Mouse (Mus musculus) neural tube, embryonic 12.5 days (tissue): ENCODE data around the gene Pdzd2. TPM values are rescaled to one million over a fixed set of nuclear protein-coding genes. Genes with fewer than 3 reads are reported as not detected.

Source experiments
- ATAC-seq: fragments of 200-750 bp; cut with Nextera tagmentation; 2 replicates; pipeline ENCODE4 v1.8.0; 2017; ENCODE audit warnings: low read depth, mild to moderate bottlenecking, moderate TSS enrichment, moderate library complexity; ENCODE audit not compliant: low FRiP score
- H3K27ac ChIP-seq: fragments of 300-500 bp; sonication (generic); 2 replicates; pipeline ENCODE4 v1.5.1; 2016
- H3K27me3 ChIP-seq: fragments of 300-500 bp; sonication (generic); replicated peaks from 2 replicates; pipeline ENCODE4 v1.6.1; 2016; ENCODE audit warnings: mild to moderate bottlenecking
- H3K36me3 ChIP-seq: fragments of 300-500 bp; sonication (generic); 2 replicates; pipeline ENCODE4 v1.6.1; 2016; ENCODE audit warnings: mild to moderate bottlenecking
- H3K4me1 ChIP-seq: fragments of 300-500 bp; sonication (generic); 2 replicates; pipeline ENCODE4 v1.6.1; 2016
- H3K4me2 ChIP-seq: fragments of 300-500 bp; sonication (generic); replicated peaks from 2 replicates; pipeline ENCODE4 v1.6.1; 2016; ENCODE audit warnings: mild to moderate bottlenecking
- H3K4me3 ChIP-seq: fragments of 300-500 bp; sonication (generic); 2 replicates; pipeline ENCODE4 v1.5.1; 2016
- H3K9ac ChIP-seq: fragments of 300-500 bp; sonication (generic); 2 replicates; pipeline ENCODE4 v1.6.1; 2016; ENCODE audit warnings: mild to moderate bottlenecking
- H3K9me3 ChIP-seq: fragments of 300-500 bp; sonication (generic); 2 replicates; pipeline ENCODE4 v1.6.1; 2016; ENCODE audit warnings: mild to moderate bottlenecking
- WGBS: fragments of 180-500 bp; shearing (Covaris S2); methylation state at CpG from one replicate; pipeline ENCODE4 v1.1.7; 2016; 5-methylcytosine and 5-hydroxymethylcytosine counted together
- polyA plus RNA-seq: library from polyadenylated mRNA; unstranded; fragments of >200 nt; fragmentation: Nextera tagmentation; extraction: Ambion mirVana; gene quantifications from 2 replicates; pipeline ENCODE4 v1.2.1, GENCODE M21; 2016

The Pdzd2 gene
- polyA plus RNA-seq, 1 experiment from 2014 or later = 7.3 TPM

DNA sequence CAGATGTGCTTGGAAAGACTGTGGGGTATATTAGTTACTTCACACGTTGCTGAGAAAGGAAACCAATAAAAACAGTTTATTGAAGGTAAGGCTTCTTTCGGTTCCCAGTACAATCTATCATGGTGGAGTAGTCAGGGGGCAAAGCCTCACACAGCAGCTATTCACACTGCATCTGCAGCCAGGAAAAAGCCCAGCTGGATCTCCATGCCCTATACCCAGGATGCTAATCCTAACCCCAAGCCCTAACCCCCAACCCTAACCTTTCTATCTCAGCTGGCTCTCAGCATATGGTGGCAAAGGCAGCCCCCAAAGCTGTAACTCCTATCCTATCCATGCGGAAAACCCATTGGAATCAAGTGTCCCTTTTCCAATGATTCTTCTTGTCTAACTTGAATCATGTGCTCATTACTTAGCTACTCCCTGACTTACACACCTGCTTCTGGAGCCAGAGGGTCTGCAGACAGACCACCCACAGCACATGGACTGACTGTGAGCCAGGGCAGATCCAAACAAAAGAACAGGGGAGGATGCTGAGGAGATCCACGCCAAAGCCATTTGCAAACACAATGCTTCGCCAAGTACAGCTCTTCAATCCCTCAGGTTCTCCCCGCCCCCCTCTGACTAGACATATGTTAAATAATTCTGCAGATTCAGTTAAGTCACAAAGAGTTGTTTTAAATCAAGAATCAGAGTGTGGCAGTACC is 83.6 kb downstream of the Pdzd2 start:
- Histone ChIP-seq H3K9me3 (no peaks in the 10 kb centered on the region), H3K4me2 (no peak overlapping the region), H3K36me3 (no peaks in the 10 kb centered on the region), H3K27me3 (no peaks in the 10 kb centered on the region), H3K27ac (no peak overlapping the region), H3K4me1 (no peaks in the 10 kb centered on the region), H3K9ac (no peak overlapping the region), H3K4me3 (no peak overlapping the region)
- ATAC-seq = no peak
- WGBS = 70% methylated on average over 6 of the region's 6 CpGs

DNA sequence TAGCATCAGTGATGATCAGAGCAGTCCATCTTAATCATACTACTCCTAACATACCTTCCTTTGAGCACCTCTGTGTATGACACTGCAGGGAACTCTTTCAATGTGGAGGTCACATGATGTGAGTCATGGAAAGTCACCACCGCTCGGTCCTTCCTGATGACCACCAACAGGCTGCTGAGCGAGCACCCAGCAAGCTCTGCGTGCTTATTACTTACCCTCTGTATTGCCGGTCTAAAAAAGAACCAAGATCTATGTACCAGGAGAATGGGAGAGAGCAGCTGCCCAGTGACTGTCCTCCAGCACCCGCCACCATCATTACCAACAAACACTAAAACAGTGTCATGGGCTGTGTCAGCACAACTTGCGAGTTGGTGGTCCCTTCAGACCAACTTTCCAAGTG is 84.4 kb downstream of the Pdzd2 start:
- H3K36me3 ChIP-seq = no peaks in the 10 kb centered on the region
- no peak overlapping the region for H3K9ac ChIP-seq
- H3K4me3 ChIP-seq = no peak overlapping the region
- no peaks in the 10 kb centered on the region for H3K4me1 ChIP-seq
- no peaks in the 10 kb centered on the region for H3K9me3 ChIP-seq
- WGBS = 91% methylated on average over 7 of the region's 7 CpGs
- no peaks in the 10 kb centered on the region for H3K27me3 ChIP-seq
- H3K4me2 ChIP-seq = no peak overlapping the region
- no peak for ATAC-seq
- H3K27ac ChIP-seq = no peak overlapping the region

DNA sequence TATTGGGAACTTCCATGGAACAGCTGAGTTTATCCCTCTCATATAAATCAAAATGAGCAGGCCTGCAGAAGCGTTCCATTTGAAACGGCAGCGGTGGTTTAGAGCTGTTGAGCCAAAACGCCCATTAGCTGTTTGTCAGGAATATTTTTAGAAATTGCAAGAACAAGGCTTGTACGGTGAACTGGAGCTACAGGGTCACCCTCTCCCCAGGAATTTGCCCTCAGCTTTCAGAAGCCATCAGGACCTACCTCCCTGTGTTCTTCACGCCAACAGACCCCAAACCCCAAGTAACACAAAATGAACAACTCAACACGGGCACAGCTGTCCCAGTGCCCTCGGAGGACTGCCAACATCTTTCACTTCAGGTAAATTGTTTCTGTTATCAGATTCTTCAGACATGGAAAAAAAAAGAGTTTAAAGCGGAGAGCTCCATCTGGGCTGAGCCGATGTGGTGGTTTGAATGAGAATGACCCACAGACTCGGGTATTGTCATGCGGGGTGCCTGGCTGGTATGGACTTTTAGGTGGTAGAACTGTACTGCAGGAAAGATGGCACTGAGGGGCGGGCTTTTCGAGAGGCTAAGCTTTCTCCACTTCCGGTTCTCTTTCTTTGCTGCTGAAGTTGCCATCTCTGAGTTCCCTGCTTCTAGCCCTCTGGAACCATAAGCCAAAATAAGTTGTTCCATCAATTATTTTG is 87.2 kb downstream of the Pdzd2 start:
- no peaks in the 10 kb centered on the region for H3K36me3 ChIP-seq
- no peak overlapping the region for H3K4me2 ChIP-seq
- H3K9me3 ChIP-seq = no peaks in the 10 kb centered on the region
- no peak overlapping the region for H3K27ac ChIP-seq
- no peak for ATAC-seq
- H3K4me3 ChIP-seq = no peak overlapping the region
- H3K27me3 ChIP-seq = no peaks in the 10 kb centered on the region
- H3K9ac ChIP-seq = no peak overlapping the region
- H3K4me1 ChIP-seq = no peaks in the 10 kb centered on the region
- WGBS = 72% methylated on average over 15 of the region's 15 CpGs

DNA sequence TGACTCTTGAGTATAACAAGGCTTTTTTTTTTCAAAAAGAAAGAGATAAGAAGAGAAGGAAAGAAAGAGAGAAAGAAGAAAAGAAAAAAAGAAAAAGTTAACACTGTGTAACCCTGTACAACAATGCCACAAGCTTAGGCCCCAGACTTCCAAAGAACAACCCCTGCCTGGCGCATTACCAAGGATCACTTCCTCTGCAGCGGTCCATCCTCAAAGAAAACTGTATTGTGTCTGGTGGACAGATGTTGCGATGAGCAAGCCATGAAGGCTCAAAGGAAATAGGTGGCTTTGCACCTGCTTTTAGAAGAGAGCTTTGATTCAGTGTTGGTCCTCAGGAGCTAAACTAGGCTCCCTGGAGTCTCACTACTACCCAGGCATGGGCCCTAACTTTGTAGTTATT is 89.5 kb downstream of the Pdzd2 start:
- Histone ChIP-seq H3K36me3 (no peaks in the 10 kb centered on the region), H3K9ac (no peak overlapping the region), H3K9me3 (no peaks in the 10 kb centered on the region), H3K4me3 (no peak overlapping the region), H3K4me1 (no peaks in the 10 kb centered on the region), H3K4me2 (no peak overlapping the region), H3K27me3 (no peaks in the 10 kb centered on the region), H3K27ac (no peak overlapping the region)
- no peak for ATAC-seq
- WGBS = 78% methylated on average over 3 of the region's 3 CpGs

DNA sequence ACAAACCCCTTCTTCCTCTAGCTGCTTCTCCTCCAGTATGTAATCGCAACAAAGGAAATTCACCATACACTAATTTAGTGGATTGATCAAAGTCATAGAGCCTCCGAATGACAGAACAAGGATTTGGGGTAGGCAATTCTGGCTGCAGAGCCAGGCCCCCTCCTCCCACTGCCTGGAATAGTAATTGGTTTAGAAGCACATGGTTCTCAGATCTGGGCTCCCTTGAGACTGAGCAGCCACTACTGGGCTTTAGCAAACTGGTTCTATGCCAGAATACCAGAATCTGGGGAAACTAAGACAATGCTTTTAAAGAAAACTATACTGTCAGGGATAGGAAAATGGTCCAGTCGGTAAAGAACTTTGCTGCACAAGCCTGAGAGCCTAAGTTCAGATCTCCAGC is 90.0 kb downstream of the Pdzd2 start:
- no peak for ATAC-seq
- Histone ChIP-seq H3K9me3 (no peaks in the 10 kb centered on the region), H3K9ac (no peak overlapping the region), H3K4me3 (no peak overlapping the region), H3K27ac (no peak overlapping the region), H3K27me3 (no peaks in the 10 kb centered on the region), H3K4me1 (no peaks in the 10 kb centered on the region), H3K4me2 (no peak overlapping the region), H3K36me3 (no peaks in the 10 kb centered on the region)
- 87% methylated on average over 3 of the region's 3 CpGs for WGBS

DNA sequence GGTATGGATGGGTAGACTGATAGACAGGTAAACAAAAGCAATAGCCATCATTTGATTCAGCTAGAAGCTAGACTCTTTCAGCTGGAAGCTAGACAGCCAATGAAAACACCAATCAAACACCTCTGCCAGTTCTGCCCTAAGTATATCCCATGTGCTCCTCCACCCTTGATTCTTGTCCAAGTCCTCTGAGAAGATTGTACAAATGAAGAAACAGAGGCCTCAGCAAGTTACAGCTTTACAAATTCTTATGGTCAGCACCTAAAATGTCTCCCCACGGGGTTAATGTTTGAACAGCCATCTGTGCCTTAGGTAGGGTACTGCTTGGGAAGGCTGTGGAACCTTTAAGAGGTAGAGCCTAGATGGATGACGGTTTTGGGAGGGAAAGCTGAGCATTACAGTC is 90.6 kb downstream of the Pdzd2 start:
- Histone ChIP-seq H3K4me2 (no peak overlapping the region), H3K4me3 (no peak overlapping the region), H3K36me3 (no peaks in the 10 kb centered on the region), H3K27ac (no peak overlapping the region), H3K4me1 (no peaks in the 10 kb centered on the region), H3K27me3 (no peaks in the 10 kb centered on the region), H3K9me3 (no peaks in the 10 kb centered on the region), H3K9ac (no peak overlapping the region)
- no peak for ATAC-seq
- 79% methylated on average over 2 of the region's 2 CpGs for WGBS

DNA sequence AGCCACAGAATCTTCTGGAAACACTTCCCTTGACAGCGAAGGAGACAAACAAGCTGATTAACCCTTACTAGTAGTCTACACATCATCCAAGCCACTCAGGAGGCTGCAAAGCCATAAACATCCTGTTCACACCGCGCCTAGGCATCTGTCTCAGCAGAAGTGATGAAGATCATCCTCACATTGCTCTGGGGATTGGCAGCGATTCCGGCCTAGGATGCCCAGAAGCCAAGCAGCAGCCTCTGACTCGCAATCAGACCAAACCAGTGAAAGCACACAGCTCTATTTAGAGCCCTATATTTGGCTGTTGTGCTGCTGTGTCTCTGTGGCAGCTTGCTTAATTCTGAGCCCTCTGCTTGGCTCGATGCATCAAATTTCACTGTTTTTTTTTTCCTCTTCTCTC is 99.0 kb downstream of the Pdzd2 start:
- Histone ChIP-seq H3K4me2 (no peak overlapping the region), H3K27ac (no peak overlapping the region), H3K9ac (no peak overlapping the region), H3K4me3 (no peak overlapping the region), H3K36me3 (no peaks in the 10 kb centered on the region), H3K9me3 (no peaks in the 10 kb centered on the region), H3K27me3 (no peaks in the 10 kb centered on the region), H3K4me1 (no peaks in the 10 kb centered on the region)
- WGBS = 87% methylated on average over 7 of the region's 7 CpGs
- ATAC-seq = no peak

DNA sequence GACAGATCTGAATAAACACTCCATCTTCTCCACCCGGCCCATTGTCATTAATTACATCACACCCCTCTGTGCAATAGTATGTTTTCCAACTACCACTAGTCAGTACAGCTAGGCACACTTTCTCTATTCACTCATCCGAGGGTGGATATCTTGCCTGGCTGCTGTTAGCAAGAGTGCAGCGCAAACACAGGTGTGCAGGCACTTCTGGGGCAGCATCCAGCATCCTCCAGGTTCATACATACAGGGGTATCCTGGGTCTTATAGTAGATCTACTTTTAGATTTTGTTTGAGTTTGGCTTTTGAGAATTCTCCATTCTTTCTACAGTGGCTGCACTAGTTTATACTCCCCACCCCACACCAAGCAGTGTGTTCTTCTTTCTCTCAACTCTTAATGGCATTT is 99.9 kb downstream of the Pdzd2 start:
- Histone ChIP-seq H3K36me3 (no peaks in the 10 kb centered on the region), H3K4me3 (no peak overlapping the region), H3K27ac (no peak overlapping the region), H3K9me3 (no peaks in the 10 kb centered on the region), H3K4me1 (no peaks in the 10 kb centered on the region), H3K27me3 (no peaks in the 10 kb centered on the region), H3K9ac (no peak overlapping the region), H3K4me2 (no peak overlapping the region)
- 90% methylated on average over 3 of the region's 3 CpGs for WGBS
- no peak for ATAC-seq

DNA sequence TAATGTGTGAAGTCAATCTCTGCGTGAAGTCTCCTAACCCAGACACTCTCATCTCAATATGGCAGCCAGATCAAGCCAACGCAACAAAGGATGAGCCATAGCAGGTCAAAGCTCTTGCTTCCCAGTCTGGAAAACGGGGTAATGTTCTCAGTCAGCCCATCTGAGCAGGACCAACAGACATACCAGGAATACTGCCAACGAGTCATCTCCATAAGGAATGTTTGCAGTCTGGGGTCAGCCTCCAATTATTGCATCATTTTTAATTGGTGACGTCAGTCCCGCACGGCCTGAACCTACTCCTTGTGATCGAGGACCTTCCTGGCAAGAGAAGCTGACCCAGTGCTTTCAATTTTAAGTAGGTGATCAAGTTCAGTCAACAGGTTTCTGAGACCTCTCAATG is 100.5 kb downstream of the Pdzd2 start:
- Histone ChIP-seq H3K36me3 (no peaks in the 10 kb centered on the region), H3K4me2 (no peak overlapping the region), H3K9ac (no peak overlapping the region), H3K27ac (no peak overlapping the region), H3K27me3 (no peaks in the 10 kb centered on the region), H3K9me3 (no peaks in the 10 kb centered on the region), H3K4me3 (no peak overlapping the region), H3K4me1 (no peaks in the 10 kb centered on the region)
- WGBS = 93% methylated on average over 8 of the region's 8 CpGs
- ATAC-seq = no peak

DNA sequence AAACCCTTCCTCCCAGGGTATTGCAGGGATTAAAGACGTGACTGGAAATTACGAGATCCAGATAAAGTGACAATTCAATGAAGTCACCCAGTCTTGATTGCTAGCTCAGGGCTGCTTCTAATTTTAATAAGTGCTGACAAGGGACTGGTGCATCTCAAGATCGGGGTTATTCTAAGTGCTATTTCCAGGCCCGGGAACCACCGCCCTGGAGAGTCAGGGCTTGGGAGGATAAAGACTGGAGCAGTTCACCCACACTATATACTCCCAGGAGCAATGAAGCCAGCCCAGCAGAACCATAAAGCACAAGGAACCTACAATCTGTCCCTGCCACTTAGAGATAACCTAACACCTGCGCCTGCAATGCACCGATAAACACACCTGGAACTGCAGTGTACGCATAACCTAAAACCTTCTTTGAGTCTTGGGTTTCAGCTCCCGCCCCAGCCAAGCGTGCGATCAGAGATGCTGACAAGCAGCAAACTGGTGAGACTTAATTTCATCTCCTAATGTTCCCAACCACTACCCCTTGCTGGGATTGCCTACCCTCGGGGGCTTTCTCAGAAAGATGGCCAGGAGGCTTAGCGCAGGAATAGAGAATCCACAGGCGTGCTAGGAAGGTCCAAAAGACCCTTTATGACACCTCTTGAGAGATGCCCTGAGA is 101.2 kb downstream of the Pdzd2 start:
- H3K9ac ChIP-seq = no peak overlapping the region
- H3K36me3 ChIP-seq = no peaks in the 10 kb centered on the region
- H3K27ac ChIP-seq = no peak overlapping the region
- H3K4me2 ChIP-seq = no peak overlapping the region
- ATAC-seq = no peak
- H3K4me3 ChIP-seq = no peak overlapping the region
- WGBS = 91% methylated on average over 14 of the region's 14 CpGs
- no peaks in the 10 kb centered on the region for H3K27me3 ChIP-seq
- no peaks in the 10 kb centered on the region for H3K9me3 ChIP-seq
- H3K4me1 ChIP-seq = no peaks in the 10 kb centered on the region

DNA sequence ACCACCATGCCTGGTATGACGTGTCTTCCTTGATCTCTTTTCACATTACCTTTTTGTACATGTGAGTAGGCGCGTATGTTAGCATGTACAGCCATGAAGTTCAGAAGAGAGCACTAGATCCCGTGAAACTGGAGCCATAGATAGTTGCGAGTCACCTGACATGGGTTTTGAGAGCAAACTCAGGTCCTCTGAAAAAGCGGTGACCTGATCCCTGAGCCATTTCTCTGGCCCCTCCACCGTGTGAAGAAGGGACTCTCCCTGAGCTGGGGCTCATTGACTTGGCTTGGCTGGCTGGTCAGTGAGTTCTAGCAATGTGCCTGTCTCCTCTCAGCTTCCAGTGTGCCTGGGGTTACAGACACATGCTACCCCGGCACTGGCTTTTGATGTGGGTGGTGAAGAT is 102.2 kb downstream of the Pdzd2 start:
- ATAC-seq = no peak
- H3K27ac ChIP-seq = no peak overlapping the region
- no peaks in the 10 kb centered on the region for H3K4me1 ChIP-seq
- H3K4me2 ChIP-seq = no peak overlapping the region
- no peaks in the 10 kb centered on the region for H3K36me3 ChIP-seq
- 95% methylated on average over 8 of the region's 8 CpGs for WGBS
- no peak overlapping the region for H3K9ac ChIP-seq
- no peak overlapping the region for H3K4me3 ChIP-seq
- H3K9me3 ChIP-seq = no peaks in the 10 kb centered on the region
- no peaks in the 10 kb centered on the region for H3K27me3 ChIP-seq

DNA sequence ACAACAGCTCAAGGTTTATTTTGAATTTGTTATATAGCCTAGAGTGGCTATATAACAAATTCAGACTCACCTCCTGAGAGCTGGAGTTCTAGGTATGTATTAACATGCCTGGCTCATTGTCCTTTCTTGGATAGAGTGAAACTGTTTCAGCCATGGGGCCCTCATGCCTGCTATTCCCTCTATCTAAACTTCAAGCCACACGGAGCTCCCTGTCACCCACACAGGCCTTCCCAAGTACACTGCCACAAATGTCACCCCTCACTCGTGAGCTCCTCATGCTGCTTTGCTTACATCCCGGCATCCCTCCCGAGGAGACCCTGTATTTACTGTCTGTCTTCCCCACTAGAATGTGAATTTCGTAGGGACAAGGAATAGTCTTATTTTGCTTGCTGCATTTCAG is 103.3 kb downstream of the Pdzd2 start:
- no peak for ATAC-seq
- 88% methylated on average over 5 of the region's 5 CpGs for WGBS
- H3K4me3 ChIP-seq = no peak overlapping the region
- no peak overlapping the region for H3K4me2 ChIP-seq
- 0 out of 2 replicates have a peak, but pooled peaks cover under 1% of the 10 kb centered on the region for H3K4me1 ChIP-seq
- H3K9me3 ChIP-seq = no peaks in the 10 kb centered on the region
- no peak overlapping the region for H3K27ac ChIP-seq
- no peaks in the 10 kb centered on the region for H3K36me3 ChIP-seq
- no peak overlapping the region for H3K9ac ChIP-seq
- H3K27me3 ChIP-seq = no peaks in the 10 kb centered on the region
